Mouse (Mus musculus): Measurements from ENCODE around the gene Tpcn2. TPM values are rescaled to one million over a fixed set of nuclear protein-coding genes. Genes with fewer than 3 reads are reported as not detected.

The Tpcn2 gene
- polyA plus RNA-seq, 1 experiment = 8.2 TPM

DNA sequence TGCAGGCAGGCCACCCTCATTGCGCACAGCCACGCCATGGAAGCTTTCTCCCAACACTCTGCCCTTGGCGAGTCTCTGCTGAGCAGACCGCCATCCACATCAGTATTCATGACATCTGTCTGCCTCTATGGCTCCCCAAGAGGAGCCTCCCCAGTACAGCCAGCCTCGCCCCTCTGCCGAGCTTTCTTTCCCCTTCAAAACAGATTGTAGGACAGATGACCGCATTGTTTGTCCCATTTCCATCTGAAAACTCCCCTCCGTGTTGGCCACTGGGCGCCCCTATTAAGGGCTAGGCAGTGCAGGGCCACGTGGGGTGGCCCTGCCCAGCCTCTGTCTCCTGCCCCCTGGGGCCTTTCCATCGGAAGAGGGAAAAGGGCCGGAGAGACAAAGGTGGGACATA, 110.7 kb downstream of the Tpcn2 start:
- no peak for DNase-seq (ENCODE audit: extremely low spot score in 1 of 2, low spot score in 1 of 2)

DNA sequence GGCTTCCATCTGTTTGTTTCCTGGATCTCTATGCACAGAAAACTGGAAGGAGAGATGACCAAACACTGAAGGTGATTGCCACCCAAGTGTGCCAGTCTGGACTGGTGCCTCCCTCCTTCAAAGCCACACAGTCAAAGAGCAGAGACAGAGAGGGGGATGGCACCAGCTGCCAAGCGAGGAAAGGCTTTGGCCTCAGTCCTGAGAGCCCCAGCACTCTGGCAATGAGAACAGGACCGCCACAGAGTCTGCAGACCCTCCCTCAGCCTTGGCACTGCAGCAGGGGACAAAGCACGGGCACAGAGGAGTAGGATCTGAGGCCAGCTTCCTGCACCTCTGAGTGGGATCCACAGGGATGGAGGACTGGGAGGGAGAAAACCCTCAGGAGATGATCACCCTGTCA, 114.1 kb downstream of the Tpcn2 start:
- DNase-seq (ENCODE audit: extremely low spot score in 1 of 2, low spot score in 1 of 2) = no peak

- DNase-seq (ENCODE audit: extremely low spot score in 1 of 2, low spot score in 1 of 2) = no peak
Observed at GRCm38 (mm10) chr7:145159283-145160240, 124.2 kb downstream of the Tpcn2 start.

GRCm38 (mm10) chr7:145155666-145156065, 128.1 kb downstream of the Tpcn2 start:
- DNase-seq (ENCODE audit: extremely low spot score in 1 of 2, low spot score in 1 of 2) = no peak

DNA sequence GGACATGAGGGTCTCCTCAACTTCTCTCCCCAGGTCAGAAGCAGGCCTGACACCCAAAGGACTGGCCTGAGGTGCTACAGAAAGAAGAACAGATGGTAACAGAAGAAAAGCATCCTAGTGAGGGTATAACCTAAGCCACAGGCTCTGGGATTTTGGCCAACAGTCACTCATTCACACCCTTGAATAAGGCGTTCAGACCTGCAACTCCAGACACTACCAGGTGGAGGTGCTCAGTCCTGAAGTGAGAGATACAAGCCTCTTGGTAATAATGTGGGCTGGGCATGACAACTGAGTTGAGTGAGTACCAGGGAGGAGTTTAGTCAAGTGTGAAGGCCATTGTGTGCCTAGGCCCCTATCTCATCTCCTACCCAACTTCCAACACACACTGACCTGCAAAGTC, 129.7 kb downstream of the Tpcn2 start:
- no peak for DNase-seq (ENCODE audit: extremely low spot score in 1 of 2, low spot score in 1 of 2)

DNA sequence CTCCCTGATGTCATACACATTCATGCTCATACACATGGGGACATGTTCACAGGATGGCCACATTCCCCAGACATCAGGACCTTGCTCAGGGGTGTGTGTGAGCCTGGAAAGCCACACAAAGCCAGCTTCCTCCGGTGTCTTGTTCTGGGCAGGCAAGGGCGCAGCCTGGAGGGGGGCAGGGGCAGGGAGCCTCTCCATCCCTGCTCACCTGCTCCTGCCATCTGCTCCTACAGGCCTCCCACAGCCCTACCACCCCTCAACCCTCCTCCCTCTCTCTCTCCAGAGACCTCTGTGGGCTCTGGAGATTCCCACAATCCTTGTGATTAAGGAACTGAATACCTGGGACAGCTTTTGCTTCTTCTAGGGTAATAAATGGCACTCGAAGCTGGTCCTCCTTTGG, 132.0 kb downstream of the Tpcn2 start:
- no peak for DNase-seq (ENCODE audit: extremely low spot score in 1 of 2, low spot score in 1 of 2)

DNA sequence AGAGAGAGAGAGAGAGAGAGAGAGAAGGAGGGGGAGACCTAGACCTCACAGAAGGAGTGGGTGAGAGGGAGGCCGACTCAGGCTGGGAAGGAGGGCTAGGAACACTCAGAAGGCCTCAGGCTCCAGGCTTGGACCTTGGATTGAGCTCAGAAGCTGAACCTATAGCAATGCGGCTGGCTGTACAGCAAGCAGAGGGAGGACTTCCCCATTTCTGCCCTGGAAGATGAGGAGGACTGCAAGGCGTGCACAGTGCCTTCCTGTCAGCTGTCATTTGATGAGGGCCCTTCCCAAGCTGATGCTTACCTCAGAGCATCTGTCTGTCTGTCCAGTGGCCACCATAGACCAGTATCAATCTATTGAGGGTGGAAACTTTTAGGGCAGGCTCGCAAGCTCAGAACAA, 134.9 kb downstream of the Tpcn2 start:
- DNase-seq (ENCODE audit: extremely low spot score in 1 of 2, low spot score in 1 of 2) = no peak

DNA sequence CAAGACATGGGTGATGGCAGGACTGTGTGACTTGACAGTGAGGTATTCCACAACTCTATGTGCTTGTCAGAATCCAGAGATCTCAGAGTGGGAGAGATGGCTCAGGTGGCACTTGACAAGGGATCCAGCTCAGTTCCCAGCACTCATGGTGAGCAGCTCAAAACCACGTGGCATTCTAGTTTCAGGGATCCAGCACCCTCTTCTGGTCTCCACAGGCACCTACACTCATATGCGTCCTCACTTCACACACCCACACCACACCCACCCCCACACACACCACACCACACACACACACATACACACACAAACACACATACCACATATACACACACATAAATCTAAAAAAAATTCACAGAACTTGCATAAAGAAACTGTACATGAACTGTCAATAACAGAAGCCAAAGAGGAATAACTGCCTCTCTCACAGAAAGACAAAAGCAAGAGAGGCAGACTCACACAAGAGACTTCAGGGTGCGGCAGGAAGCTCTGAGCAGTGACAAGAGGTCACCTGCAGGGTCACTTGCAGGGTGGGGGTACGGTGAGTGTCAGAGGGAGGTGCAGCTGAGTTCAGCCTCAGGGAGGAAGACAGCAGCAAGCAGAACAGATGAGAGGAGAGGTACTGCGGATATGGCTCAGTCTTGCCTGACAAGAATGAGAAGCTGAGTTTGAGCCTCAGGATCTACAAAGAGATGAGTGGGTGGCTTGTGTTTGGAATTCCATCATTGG, 135.7 kb downstream of the Tpcn2 start:
- no peak for DNase-seq (ENCODE audit: extremely low spot score in 1 of 2, low spot score in 1 of 2)

DNA sequence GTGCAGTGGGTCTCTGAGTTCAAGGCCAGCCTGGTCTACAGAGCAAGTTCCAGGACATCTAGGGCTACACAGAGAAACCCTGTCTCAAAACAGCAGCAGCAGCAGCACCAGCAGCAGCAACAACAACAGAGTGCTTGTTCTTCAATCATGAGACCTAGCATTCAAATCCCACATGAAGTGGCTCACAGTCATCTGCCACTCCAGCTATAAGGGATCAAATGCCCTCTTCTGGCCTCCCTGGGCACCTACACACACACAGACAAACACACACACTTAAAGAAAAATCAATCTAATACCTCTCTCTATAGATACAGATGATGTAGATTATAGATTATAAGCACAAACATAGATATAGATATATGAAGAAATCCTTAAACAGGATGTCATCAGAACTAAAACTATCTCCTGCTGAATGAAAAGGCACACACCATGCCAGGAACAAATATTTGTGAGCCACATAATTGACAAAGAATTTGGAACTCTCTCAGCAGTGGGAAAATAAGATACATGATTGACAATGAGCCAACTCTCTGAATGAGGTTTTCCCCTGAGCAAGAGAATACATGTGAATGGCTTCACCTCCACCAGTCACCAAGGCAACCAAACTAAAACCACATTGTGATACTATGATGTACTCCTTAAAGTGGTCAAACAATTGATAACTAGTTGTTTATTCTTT, 137.4 kb downstream of the Tpcn2 start:
- DNase-seq (ENCODE audit: extremely low spot score in 1 of 2, low spot score in 1 of 2) = no peak

DNA sequence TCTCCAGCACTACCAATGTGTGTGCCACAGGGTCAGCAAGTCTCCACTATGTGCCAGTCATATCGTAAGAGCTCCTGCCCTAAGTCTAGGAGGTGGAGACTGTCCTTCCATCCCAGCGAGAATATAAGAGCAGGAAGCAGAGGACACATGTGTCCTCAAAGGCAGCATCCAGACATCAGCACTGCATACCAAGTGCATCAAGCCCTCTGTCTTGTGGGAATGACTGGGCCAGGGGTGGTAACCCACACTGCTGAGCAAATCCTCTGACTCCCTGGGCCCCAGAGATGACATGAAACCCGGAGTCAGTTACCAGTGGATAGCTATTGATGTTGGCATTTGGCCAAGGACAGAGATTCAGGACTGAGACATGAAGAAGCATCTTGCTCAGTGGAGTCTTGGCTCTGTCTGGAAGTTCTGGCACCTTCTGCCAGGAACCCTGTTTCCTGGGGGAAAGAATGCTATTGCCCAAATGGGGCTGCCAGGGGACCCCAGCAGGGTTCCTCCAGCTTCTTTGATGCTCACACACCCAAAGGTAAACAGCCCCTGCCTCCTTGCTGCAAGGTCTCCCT, 140.2 kb downstream of the Tpcn2 start:
- no peak for DNase-seq (ENCODE audit: extremely low spot score in 1 of 2, low spot score in 1 of 2)

- DNase-seq (ENCODE audit: extremely low spot score in 1 of 2, low spot score in 1 of 2) = no peak
Observed at GRCm38 (mm10) chr7:145140656-145141055, 143.2 kb downstream of the Tpcn2 start.

DNA sequence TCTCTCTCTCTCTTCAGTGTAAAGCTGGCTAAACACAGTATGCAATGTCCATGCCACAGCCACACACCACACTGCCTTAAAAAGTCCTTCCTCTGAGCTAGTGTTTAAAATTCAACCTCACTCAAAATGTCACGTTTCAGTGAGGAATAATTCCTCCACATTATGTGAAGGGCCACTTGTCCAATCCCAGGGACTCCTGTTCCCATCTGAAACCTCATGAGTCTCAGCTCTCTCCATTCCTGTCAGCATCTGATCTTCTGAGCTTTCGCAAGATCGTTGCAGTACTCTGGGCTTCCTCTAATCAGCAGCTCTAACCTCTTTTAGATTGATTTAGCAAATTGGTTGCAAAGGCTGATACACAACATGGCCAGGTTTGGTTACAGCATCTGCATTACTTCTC, 144.2 kb downstream of the Tpcn2 start:
- no peak for DNase-seq (ENCODE audit: extremely low spot score in 1 of 2, low spot score in 1 of 2)

- DNase-seq (ENCODE audit: extremely low spot score in 1 of 2, low spot score in 1 of 2) = no peak
Observed at GRCm38 (mm10) chr7:145139100-145139499, 144.7 kb downstream of the Tpcn2 start.

- no peak for DNase-seq (ENCODE audit: extremely low spot score in 1 of 2, low spot score in 1 of 2)
Observed at GRCm38 (mm10) chr7:145137871-145138270, 145.9 kb downstream of the Tpcn2 start.

- no peak for DNase-seq (ENCODE audit: extremely low spot score in 1 of 2, low spot score in 1 of 2)
Observed at GRCm38 (mm10) chr7:145136831-145137230, 147.0 kb downstream of the Tpcn2 start.

Other genes with a start within 250 kb of the Tpcn2 start
- 2.1 and 2.7 TPM in 2 replicates for gene 1810010D01Rik, start 75.9 kb downstream of the Tpcn2 start, polyA plus RNA-seq (2012; rRNA removed)
- 1.8 and 2.5 TPM in 2 replicates for gene Mrgprf, start 16.8 kb upstream of the Tpcn2 start, polyA plus RNA-seq (2012; rRNA removed)
- gene Mrgprd, start 30.8 kb upstream of the Tpcn2 start, polyA plus RNA-seq (2012; rRNA removed) = not detected in 2 replicates

Data from frontal cortex, adult 2 months (tissue).